Mouse (Mus musculus): Measurements from ENCODE around the gene Dnm1.

Dnm1 gene

DNA sequence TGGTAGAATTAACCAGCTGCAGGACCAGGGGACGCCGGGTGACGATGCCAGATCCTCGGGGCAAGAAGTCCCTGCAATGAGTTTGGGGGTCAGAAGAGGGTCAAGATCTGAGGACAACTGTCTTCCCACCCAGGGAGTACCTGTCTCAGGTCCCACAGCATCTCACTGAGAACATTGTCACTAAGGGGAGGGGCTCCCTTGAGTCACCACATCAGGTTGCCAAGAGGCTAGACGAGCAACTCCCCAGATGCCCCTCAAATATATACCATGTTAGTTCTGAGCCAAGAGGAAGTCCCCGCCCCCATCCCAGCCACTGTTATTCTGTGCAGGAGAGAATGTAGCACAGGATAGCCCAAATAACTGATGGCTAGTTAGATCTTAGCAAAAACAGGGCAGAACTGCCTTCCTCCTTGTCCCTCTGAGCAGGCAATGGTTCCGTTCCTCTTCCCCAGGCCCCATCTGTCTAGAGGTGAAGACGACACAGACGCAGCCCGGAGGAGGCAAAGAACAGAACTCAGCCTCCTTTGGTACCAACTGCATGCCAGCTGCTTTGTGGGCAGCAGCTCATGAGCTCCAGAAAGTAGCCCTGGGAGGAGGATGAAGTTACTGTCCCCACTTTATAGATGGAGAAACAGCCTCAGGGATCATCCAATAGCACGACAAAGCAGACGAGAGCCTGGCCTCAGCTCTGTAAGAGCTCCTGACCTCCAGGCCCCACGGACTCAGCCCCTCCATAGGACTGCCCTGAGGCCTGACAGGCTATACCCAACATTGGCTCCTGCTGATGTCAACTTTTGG lies 12.1 kb downstream of the Dnm1 start:
- in situ Hi-C loops (cut with MboI, MseI) = no loop called here

DNA sequence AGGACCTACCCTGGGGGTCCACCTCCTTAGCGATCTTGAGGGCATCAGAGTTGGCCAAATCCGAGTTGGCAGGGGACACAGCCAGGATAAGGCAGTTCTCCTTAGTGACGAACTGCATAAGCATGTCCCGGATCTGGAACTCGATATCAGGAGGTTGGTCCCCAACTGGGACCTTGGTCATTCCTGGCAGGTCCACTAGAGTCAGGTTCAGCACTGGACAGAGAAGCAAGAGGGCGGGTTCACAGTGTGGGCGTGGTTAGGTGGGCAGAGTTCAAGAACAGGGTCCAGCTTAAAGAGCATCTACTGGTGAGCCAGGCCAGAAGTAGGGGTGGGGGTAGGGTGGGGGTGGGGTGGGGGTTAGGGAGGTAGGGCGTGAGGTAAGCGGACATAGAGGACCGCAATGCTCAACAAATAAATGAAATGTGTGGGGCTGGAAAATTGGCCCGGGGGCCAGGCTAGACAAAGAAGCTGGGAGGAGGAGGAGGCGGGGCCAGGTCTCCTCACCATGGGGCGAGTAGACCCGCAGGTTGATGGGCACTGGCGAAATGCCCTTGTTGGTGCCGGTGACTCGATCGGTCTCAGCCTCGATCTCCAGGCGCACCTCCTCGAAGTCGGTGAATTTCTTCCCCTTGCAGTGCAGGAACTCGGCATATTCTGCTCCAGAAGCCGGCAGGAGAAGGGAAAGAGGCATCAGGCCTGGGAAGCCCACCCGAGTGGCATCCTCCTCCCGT lies 13.1 kb downstream of the Dnm1 start:
- in situ Hi-C loops (cut with MboI, MseI) = no loop called here

DNA sequence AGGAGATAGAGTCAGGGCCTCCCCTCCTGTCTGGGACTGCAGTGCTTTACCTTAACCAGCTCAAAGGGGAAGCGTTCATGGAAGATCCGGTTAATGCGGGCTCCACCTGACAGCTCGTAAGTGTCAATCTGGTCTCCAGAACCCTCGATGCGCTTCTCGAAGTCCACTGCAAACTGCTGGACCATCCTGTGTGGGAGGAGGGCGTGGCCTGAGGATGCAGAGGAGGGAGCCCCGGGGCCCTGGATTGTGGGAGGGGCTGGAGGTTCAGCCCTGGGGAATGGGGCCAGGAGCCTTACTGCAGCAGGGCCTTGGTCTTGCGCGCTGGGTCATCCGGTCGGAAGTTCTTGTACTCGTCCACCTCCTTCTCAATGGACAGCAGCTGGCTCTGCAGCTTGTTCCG lies 17.2 kb downstream of the Dnm1 start:
- in situ Hi-C loops (cut with MboI, MseI) = no loop called here

DNA sequence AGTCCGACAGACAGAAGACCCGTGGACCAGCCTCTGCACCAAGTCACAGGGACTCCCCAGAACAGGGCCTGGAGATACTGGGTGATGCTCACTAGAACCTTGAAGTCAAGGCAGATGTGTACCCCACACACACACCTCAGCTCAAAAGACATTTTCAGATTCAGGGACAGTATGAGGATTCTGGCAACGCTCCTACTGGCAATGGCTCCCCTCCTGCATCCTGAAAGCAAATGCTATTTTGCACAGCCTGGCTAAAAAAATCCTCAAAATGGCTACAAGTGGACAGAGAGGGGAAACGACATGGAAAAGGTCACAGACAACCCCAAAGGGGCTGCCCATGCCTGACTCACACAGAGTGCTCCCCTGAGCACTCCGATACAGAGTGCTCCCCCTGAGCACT lies 21.0 kb downstream of the Dnm1 start:
- in situ Hi-C loops (cut with MboI, MseI) = no loop called here

DNA sequence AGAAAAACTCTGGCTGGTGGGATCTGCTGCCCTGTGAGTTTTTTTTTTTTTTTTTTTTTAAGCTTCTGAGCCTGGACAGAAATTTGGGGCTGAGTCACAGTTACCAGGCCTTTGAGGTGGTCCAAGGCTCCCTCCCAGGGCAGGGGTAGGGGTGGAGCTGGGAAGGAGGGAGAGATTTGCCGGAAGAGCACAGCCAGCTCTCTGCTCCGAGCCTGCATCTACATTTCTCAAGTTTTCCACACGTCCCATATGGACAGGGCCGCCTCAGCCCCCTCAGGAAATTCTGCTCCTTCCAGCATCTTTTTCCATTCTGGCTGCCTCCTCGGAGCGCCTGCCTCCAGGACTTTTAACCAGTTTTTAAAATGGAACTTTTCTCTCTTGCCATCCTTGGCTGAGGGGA lies 23.6 kb downstream of the Dnm1 start:
- in situ Hi-C loops (cut with MboI, MseI) = no loop called here

DNA sequence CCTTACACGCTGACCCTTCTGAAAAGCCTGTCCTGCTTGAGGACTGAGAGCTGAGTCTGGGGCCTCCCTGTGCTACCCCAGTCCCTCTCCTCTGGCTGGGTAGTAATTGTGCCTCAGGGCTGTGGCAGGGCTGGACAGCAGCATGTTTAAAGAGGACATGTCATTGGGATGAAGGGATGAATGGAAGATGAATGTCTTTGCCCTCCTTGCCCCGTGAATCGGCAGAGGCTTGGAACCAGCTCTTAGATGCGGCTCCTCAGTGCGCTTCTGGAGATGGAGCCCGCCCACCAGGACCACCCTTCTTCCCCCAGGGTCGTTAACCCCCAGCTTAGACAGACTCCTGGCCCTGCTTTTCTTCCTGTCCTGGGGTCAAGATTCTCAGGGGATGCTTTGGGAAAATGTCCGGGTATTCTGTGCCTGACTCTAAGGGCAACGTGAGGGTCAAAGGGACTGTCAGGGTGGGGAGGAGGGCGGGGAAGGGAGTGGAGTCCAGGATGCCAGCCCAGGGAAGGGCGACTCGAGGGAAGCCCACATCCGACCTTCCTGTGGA lies 24.2 kb downstream of the Dnm1 start:
- in situ Hi-C loops (cut with MboI, MseI) = no loop called here

DNA sequence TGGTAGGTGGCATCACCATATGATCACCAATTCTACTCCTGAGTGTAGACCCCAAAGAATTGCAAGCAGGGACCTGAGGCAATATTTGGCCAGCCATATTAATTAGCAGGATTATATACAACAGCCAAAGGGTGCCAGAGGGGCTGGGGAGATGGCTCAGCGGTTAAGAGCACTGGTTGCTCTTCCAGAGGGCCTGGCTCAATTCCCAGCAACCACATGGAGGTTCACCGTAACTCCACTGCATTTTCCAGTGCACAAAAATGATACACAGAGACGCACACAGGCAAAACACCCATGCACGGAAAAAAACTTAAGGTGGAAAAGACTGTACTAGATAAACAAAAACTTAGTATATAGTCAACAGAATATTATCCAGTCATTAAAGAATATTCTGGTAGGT lies 25.9 kb downstream of the Dnm1 start:
- in situ Hi-C loops (cut with MboI, MseI) = no loop called here

DNA sequence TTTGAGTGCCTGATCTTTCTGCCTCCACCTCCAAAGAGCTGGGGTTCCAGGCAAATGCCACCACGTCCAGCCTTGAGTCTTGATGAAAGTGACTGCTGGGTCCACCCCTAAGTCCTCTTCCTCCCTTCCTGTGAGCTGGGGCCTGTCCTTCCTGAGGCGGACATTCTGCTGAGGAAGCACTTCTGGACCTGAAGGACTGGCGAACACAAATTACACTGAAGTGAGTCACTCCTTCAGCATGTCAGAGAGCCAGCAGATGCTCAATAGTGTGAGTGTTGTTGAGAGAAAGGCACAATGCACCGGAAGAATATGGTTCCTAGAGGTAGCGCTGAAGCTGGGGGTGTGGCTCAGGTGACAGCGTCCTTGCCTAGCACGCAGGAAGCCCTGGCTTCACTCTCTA lies 27.8 kb downstream of the Dnm1 start:
- in situ Hi-C loops (cut with MboI, MseI) = no loop called here

DNA sequence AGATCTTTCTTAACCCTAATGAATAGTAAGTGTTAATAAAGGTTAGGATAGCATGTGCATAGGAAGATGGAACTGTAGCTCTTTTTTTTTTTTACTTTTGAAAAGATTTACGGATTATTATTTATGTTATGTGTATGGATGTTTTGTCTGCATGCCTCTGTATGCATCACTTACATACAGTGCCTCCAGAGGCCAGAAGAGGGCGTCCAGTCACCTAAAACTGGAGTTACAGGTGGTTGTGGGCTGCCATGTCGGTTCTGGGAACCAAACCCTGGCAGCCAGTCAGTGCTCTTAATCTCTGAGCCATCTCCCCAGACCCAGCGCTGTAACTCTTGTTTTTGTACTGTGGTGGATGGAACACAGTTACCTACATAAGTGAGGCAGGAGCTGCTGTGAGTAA lies 28.8 kb downstream of the Dnm1 start:
- in situ Hi-C loops (cut with MboI, MseI) = no loop called here

DNA sequence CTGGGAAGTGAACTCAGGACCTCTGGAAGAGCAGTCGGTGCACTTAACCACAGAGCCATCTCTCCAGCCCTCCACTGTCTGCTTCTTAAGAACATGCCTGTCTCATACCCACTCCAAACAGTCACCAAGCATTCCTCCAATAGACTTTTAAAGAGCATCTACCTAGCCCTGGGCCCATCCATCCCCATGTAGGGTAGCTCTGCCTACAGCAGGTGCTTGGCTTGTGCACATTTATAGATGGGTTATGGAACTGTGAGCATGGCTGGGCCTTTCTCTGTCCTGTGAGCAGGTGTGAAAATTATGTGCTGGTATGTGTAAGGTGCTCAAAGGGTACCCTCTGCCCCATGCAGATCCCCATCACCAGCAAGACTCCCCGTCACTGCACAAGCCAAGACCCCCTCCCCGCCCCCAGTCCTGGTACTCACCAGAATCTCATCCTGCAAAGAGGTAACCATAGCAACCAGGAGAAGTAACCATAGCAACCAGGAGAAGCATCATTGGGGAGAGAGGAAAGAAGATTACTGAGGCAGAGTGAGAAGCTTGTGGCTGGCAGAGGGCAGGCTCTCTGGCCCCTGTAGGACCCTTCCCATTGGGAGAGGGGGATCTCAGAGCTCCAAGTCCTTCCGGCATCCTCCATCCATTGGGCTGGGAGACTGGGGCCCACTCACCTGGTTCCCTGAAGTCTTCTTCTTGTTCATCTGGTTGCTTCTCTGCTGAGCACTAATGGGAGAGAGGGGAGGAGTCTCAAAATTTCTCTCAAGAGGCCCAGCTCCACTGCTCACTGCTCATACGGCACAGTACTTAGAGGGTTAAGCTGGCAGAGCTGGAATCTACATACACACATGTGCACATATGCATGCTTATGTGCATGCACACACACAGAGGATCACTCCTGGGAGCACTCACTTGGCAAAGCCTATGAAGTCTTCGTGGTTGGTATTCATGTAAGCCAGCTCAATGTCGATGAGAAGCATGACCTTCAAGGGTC lies 30.1 kb downstream of the Dnm1 start:
- in situ Hi-C loops (cut with MboI, MseI) = no loop called here

DNA sequence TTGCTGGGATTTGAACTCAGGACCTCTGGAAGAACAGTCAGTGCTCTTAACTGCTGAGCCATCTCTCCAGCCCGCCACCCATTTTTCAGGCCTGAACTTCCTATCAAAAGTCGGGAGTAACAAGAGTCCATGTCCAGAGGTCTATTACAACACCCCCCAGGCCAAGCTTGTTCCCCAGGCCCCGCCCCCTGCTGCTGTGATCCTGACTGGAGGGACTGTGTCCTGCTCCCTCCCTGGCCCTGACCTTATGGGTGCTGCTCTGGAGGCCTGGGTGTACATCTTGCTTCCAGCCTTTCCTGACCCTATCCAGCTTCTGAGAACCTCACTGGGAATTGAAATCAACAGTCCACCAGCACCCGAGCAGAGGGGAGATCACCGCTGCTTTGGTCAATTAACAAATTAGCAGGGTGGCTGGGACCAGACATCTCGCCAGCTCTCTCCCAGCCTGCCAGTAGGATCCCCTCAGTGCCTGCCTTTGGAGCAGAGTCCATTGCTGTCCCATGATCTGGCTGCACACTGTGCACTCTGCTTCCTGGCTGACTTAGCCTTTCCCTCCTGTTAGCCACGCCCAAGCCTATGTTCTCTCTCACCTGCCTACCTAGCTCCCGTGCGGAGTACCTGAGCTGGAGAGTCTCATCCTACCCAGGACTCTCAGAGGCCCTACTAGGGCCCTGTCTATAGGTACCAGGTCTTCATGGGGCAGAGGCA lies 31.4 kb downstream of the Dnm1 start:
- in situ Hi-C loops (cut with MboI, MseI) = no loop called here

DNA sequence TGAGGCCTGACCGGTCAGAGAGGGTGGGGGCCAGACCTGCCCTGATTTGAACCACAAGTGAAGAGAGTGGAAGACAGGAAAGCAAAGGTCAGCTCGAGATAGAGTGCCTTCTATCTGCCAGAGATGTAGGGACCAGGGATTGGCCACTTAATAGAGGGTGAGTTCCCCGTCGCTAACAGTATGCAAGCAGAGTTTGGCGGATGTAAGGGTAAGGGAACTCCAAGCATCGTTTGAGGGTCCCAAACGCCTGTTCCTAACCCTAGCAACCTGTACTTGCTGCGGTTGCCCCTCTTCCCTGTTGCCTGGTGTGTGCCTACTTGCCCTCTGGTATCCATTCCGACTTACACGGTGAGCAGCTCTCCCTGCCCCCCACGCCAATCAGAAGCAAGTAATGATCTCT lies 32.4 kb downstream of the Dnm1 start:
- in situ Hi-C loops (cut with MboI, MseI) = no loop called here

DNA sequence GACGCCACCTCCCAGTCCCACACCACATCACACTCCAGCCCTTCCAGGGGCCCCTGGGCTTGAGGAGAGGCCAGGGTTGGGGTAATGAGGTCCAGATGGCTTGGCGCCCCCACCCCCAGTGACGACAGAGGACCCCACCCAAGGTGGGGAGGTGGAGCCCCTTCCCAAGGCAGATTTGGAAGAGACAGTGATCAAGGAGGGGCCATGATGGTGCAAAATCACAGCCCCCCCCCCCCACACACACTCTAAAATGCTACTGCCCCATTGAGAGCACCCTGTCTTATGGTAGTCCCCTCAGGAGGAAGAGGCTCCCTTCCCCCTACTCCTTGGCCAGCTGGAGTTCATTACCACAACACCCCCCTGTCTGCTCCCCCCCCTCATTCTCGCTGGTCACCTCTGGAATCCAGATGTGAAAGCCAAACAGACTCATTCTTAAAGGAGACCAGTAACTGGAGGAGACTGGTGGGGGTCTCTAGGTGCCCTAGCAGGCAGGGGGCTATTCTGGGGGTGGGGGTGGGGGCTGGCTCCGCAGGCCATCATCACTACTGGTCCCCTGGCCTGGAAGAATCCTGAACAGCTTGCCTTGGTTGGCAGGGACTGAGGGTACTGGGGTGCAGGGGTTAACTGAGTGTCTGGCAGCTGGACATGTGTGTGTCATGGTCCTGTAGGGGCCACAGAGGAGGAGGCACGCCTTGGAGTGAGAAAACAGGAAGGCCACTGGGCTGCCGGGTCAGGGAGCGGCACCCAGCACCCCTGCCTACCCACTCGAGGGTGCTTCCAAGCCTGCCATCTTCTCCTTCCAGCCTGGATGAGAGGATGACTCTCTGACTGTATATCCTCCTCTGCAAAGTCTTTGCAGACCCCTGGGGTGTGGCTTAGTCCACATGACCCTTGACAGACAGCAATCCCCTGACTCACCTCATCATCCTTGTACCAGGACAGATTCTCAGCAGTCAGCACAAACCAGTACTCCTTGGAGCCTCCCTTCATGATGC lies 33.3 kb downstream of the Dnm1 start:
- in situ Hi-C loops (cut with MboI, MseI) = no loop called here

DNA sequence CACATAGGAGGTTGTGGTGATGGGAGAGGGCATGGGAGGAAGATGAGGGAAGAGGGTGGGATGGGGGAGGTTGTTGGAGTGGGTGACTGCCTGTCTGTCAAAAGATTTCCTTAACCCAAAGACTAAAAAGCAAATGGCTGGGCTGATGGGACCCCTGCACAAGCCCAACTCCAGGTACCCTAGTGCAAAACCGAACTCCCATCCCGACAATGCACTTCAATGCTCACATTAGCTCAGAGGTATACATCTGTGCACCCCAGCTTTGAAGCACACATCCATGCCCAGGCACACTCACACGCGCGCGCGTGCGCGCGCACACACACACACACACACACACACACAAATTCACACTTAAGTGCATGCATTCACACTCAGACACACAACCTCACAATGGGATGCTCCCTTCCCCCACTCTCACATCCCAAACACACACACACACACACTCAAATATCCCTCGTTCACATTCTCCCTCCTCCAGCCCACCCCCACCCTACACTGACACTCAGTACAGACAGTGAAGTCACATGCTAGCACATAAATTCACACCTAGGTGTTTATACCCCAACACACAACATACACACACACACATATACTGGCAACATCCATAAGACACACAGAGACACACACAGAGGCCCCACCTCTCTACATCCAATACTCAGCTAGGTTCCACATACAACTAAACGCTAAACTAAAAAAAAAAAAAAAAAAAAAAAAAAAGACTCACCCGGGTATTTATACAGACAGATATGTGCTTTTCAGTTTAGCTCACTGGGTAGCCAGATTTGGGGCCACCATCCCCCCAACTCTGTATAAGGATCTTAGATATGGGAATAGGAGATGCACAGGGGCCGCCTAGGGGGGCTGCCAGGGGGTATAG lies 34.2 kb downstream of the Dnm1 start:
- in situ Hi-C loops (cut with MboI, MseI) = no loop called here

DNA sequence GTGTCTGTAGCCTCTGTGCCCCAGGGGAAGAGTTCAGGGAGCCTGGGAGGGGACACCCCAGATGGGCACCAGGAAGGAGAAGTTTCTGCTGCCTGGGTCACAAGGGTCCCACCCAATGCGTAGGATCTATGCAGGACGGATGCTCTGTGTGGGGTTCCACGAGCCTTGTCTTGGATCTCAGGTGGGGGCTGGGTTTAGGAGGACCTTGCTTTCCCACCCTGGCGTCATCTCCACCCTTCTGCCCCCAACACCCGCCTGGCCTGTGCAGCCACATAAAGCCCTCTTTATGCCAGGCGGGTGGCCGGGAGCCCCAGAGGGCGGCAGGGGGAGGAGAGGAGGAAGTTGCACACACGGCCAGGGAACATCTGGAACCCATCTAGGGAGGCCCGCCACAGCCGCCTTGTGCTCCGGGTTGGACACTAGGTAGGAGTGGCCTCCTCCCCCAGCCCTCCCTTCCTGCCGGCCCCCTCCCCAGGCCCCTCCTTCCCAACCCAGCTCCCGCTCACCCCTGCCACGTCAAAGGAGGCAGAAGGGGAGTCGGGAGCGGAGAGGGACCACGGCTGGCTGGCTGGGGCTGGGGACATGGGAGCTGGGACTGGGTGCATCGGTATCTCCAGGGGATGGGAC lies 35.2 kb downstream of the Dnm1 start:
- in situ Hi-C loops (cut with MboI, MseI) = no loop called here

DNA sequence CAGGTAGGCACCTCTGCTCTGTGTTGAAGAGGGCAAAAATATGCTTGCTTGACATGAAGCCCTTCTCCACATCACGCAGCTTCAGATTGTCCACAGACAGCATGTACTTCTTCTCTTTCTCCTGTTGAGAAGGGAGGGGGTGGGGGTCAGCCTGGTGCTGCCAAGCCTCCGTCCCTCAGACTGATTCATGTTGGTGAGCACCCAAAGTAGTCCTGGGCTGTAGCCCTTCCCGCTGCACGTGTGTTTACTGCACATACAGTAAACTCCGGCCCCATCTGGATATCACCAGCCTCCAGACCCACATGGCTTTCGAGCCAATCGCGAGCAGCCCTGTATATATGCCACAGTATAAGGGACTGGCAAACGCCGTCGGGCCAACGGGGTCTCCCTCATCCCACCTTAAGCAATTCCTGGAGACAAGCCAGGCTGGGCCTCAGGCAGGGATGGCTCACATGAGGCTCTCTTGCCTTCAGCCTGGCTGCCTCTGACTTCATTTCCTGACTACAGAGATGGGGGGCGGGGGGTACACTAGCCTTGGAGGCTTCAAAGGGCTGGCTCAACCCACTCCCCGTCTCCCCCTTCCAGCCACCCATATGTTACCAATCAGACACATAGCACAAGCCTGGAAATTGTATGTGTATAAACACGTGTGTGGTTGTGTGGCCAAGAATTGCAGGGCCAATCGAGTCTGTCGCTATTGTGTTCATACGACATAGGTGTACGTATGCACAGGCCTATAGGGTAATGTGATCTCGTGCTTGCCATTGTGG lies 36.1 kb downstream of the Dnm1 start:
- in situ Hi-C loops (cut with MboI, MseI) = no loop called here

DNA sequence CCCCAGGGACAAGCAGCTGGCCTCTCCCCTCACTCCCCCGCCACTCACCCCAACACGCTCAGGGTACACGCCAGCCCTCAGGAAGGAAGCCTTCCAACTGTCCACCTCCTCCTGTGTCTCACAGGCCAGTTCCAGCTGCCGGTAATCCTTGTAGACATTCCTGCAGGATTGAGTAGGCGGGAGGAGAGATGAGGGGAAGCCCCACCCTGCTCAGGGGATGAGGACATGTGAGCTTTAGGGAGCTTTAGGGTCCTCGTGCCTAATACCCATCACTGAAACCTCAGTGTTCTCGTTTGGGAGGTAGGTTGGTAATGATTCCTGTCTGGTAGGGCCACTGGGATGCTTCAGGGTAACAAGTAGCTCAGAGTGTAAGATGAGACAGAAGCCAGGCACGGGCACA lies 37.4 kb downstream of the Dnm1 start:
- in situ Hi-C loops (cut with MboI, MseI) = no loop called here

DNA sequence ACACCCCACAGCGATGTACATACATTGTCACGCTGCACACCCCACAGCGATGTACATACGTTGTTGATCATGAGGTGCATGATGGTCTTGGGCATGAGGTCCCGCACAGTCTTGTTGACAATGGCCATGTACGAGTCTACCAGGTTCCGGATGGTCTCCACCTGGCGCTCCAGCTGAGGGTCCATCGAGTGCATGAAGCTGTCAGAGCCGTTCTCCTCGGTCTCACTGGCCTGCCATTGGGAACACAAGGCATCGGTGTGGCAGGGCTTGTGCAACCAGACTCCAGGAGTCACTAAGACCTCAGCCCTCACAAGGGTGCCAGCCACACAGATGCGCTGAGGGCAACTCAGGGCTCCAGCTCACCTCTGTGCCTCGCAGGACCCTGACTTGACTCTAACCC lies 38.3 kb downstream of the Dnm1 start:
- in situ Hi-C loops (cut with MboI, MseI) = loop anchor here (5.0 kb wide), 1 partner anchor 67 kb away; the partner anchor contains the start of gene 1110008P14Rik

Measured in T-helper 1 cell (primary cell).